ENCODE assay signal across 8 mouse cellular contexts in the genomic region with DNA sequence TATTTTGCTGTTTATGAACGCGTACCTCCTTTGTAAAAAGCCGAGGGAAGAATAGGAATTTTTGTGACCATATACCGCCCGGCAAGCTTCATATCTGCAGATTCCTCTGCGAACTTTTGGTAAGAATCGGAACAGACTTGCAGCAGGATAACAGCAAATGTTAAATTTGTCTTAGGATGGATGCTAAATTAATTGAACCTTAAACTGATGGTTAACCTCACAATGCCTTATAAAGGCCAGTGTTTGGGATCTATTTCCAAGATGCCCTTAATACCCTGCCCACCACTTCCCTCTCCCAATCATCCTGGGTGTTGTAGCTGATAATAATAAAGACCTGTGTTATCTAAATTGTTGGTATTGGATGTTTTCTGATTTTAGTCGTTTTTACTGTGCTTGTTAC. TPM values are rescaled to one million over a fixed set of nuclear protein-coding genes. Genes with fewer than 3 reads are reported as not detected.
DNase-seq lines count a peak whose midpoint lies in the region; ATAC-seq and TF ChIP-seq lines count a peak whose summit lies in the region.

No protein-coding gene starts in this region.

- H3K4me3 ChIP-seq in heart, embryonic 15.5 days: peak overlapping the region; percentile 92
- H3K4me3 ChIP-seq in G1E (ENCODE audit: low read depth, low read length): peak overlapping the region; percentile 94
- peak overlapping the region; percentile 87 for H3K4me3 ChIP-seq in forebrain, embryonic 16.5 days (replicated peaks; ENCODE audit: low read length)
- peak overlapping the region; percentile 93 for H3K4me3 ChIP-seq in macrophage (ENCODE audit: inconsistent target)

- no peak for TF ChIP-seq CTCF in G1E (IDR thresholded peaks at IDR 0.05; ENCODE audit: low read depth, low read length)

- H3K36me3 ChIP-seq in heart, embryonic 15.5 days: no peaks in the 10 kb centered on the region
- H3K36me3 ChIP-seq in G1E (replicated peaks) (peaks cover 28% of the 10 kb centered on the region), macrophage (ENCODE audit: inconsistent target) (peaks cover 14% of the 10 kb centered on the region; the same call in 1 of the 2 replicates)
- H3K36me3 ChIP-seq in forebrain, embryonic 16.5 days (ENCODE audit: control insufficient read depth, insufficient read depth): no peaks in the 10 kb centered on the region

- H3K9me3 ChIP-seq in heart, embryonic 15.5 days (replicated peaks): no peaks in the 10 kb centered on the region
- no peaks in the 10 kb centered on the region for H3K9me3 ChIP-seq in G1E (replicated peaks)
- no peaks in the 10 kb centered on the region for H3K9me3 ChIP-seq in forebrain, embryonic 16.5 days (ENCODE audit: control insufficient read depth, low read length)

- ATAC-seq in heart, embryonic 15.5 days (replicated peaks; ENCODE audit: insufficient number of reproducible peaks, insufficient read depth, low FRiP score, low read depth): no peak
- no peak for ATAC-seq in G1E (ENCODE audit: extremely low read depth, insufficient number of reproducible peaks, low FRiP score, poor library complexity, severe bottlenecking)
- ATAC-seq in forebrain, embryonic 16.5 days: no peak
- ATAC-seq in activated CD4-positive, CD25-positive, alpha-beta regulatory T cell, adult 4 months: no peak

- H3K9ac ChIP-seq in heart, embryonic 15.5 days: peak overlapping the region; percentile 92
- peak overlapping the region; percentile 96 for H3K9ac ChIP-seq in forebrain, embryonic 16.5 days (replicated peaks; ENCODE audit: low read depth, low read length)

- H3K4me2 ChIP-seq in heart, embryonic 15.5 days: peak overlapping the region; percentile 80
- H3K4me2 ChIP-seq in forebrain, embryonic 16.5 days (ENCODE audit: low read length): peak overlapping the region; percentile 55

- WGBS in heart, embryonic 15.5 days: 11% methylated on average over 8 of the region's 8 CpGs
- WGBS in forebrain, embryonic 16.5 days: 12% methylated on average over 8 of the region's 8 CpGs
- WGBS in macrophage (ENCODE audit: missing documents): 0% methylated on average over 8 of the region's 8 CpGs

- peaks cover 56% of the 10 kb centered on the region for H3K79me2 ChIP-seq in macrophage (ENCODE audit: inconsistent target)

- peaks cover 20% of the 10 kb centered on the region for H3K4me1 ChIP-seq in heart, embryonic 15.5 days (replicated peaks)
- peaks cover 57% of the 10 kb centered on the region for H3K4me1 ChIP-seq in G1E (ENCODE audit: insufficient read depth, low read depth, low read length)
- H3K4me1 ChIP-seq in forebrain, embryonic 16.5 days (replicated peaks; ENCODE audit: control insufficient read depth, insufficient read depth, low read length): peaks cover 20% of the 10 kb centered on the region

- intact Hi-C loops in heart, postnatal 10 days (cut with DNase I): loop anchor here (5.0 kb wide), 3 partner anchors 96 to 354 kb away; no protein-coding TSS in a partner anchor

- H3K27me3 ChIP-seq in heart, embryonic 15.5 days: no peaks in the 10 kb centered on the region
- H3K27me3 ChIP-seq in G1E (ENCODE audit: insufficient read depth, low read length): no peaks in the 10 kb centered on the region
- H3K27me3 ChIP-seq in forebrain, embryonic 16.5 days (replicated peaks; ENCODE audit: control insufficient read depth, insufficient read depth, low read length): no peaks in the 10 kb centered on the region

- no peak for DNase-seq in heart, postnatal 10 days
- DNase-seq in G1E (ENCODE audit: low spot score): no peak
- no peak for DNase-seq in gastrocnemius, adult 18-20 months (ENCODE audit: low spot score)
- no peak for DNase-seq in adrenal gland, adult 18-20 months (ENCODE audit: low spot score in 2 of 2)

- H3K27ac ChIP-seq in heart, embryonic 15.5 days: peak overlapping the region; percentile 99; the same call in 1 of the 2 replicates
- H3K27ac ChIP-seq in forebrain, embryonic 16.5 days (ENCODE audit: low read length): no peak overlapping the region
- H3K27ac ChIP-seq in macrophage: peak overlapping the region; percentile 94

RNA-seq across cellular contexts. Expression of gene Cd47, which starts 56.3 kb away (rescaled TPM):
- polyA plus RNA-seq in heart, embryonic 15.5 days (2015; fragmentation: Nextera tagmentation; extraction: Ambion mirVana): 66.8 and 77.7 TPM in 2 replicates
- total RNA-seq in heart, postnatal 10 days (2021): 10 to 100 TPM; 71.5 to 71.6 TPM
- total RNA-seq in G1E (2014; fragmentation: Nextera tagmentation) (418 and 451 TPM in 2 replicates), G1E (2017) (149 and 155 TPM in 2 replicates)
- polyA plus RNA-seq in G1E (2012) (88.8 and 95.1 TPM in 2 replicates), macrophage (2018) (220 to 294 TPM (median 226 TPM) in 3 replicates)
- polyA plus RNA-seq in forebrain, embryonic 16.5 days (2015; fragmentation: Nextera tagmentation; extraction: Ambion mirVana): 125 and 131 TPM in 2 replicates
- 100 to 1,000 TPM in 25 of 26 experiments, 10 to 100 TPM in 1; 99.8 to 292 (median 199) TPM for total RNA-seq in macrophage (2018; cell fraction: chromatin; rRNA removed)
- 100 to 1,000 TPM; 255 to 660 (median 372) TPM for total RNA-seq in macrophage (2018; cell fraction: cytosol; rRNA removed)
- total RNA-seq in macrophage (2018; cell fraction: nucleus; rRNA removed): 100 to 1,000 TPM; 189 to 618 (median 367) TPM
- 100 to 1,000 TPM; 296 to 343 TPM for polyA plus RNA-seq in activated CD4-positive, CD25-positive, alpha-beta regulatory T cell, adult 4 months (2017; shearing (Covaris generic))
- total RNA-seq in gastrocnemius, adult 18-20 months (2021): 10 to 100 TPM; 22.4 to 26.8 TPM
- 100 to 1,000 TPM in 1 of 2 experiments, 10 to 100 TPM in 1; 87.8 to 195 TPM for total RNA-seq in adrenal gland, adult 18-20 months (2021)
